Mouse (Mus musculus): ENCODE measurements around the gene Cfap299. TPM values are rescaled to one million over a fixed set of nuclear protein-coding genes. Genes with fewer than 3 reads are reported as not detected.

Cfap299 gene
- polyA plus RNA-seq (2014; fragmentation: Illumina TruSeq; extraction: RNeasy Lipid Tissue Mini Kit (QIAGEN cat#74804)), result 6.8 TPM

DNA sequence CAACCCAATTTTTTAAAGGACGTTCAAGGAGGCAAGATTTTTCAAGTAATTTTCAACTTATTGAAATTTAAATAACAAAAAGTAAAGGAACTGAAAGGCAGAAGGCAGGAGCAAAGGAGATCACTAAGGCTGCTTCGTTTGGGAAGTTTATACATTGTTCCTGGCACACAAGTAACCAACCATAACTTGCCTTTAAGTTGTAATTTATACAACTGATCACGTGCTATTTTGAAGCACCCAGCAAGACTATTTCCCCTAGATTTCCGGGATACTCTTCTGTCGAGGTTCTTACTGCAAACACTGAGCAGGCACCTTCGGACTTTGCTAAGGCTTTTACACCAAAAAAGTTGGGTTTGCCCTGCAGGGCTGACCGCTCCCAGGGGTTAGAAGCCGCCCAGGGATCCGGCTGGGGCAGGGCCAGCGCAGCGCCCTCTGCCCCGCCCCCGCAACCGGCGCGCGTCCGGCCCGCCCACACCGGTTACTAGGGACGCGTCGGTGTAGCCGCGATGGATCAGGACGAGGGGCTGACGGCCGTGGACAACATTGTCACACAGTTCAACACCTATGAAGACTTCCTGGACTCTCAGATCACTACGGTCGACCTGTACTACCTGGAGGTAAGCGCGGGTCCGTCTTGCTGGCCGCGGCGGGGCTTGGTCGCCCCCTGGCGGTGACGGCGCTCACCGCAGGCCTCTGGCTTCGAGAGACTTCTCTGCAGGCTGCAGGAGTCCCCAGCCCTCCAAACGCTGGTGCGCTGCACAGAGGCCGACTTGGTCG is at the start of gene Cfap299:
Cfap299 (plus strand) TSS at position 457 of the 777 bp plus-strand sequence.

GRCm38 (mm10) chr5:98552395-98552794 is 223.3 kb downstream of the Cfap299 start, which contains the start of gene Gm11111:
Gene Gm11111 (plus strand): TSS chr5:98552695.

Other genes starting within 250 kb of the Cfap299 start
- not detected for gene Prdm8, start 162.1 kb upstream of the Cfap299 start, polyA plus RNA-seq (2014; fragmentation: Illumina TruSeq; extraction: RNeasy Lipid Tissue Mini Kit (QIAGEN cat#74804))
- gene Fgf5, start 75.1 kb upstream of the Cfap299 start, polyA plus RNA-seq (2014; fragmentation: Illumina TruSeq; extraction: RNeasy Lipid Tissue Mini Kit (QIAGEN cat#74804)), result not detected
- not detected for gene Gm11111, start 223.4 kb downstream of the Cfap299 start, polyA plus RNA-seq (2014; fragmentation: Illumina TruSeq; extraction: RNeasy Lipid Tissue Mini Kit (QIAGEN cat#74804))